Mouse (Mus musculus) NIH3T3 (cell line): ENCODE results near the gene Tcf12.
A peak's percentile ranks its signal among the peaks of the same experiment; 100 is the strongest.

Experiments
- DNase-seq: peaks from one replicate; pipeline ENCODE4 v3.0.0-alpha.2; 2012; ENCODE audit warnings: low read depth

The Tcf12 gene

GRCm38 (mm10) chr9:71841850-71842249 is 269.8 kb downstream of the Tcf12 start:
- no peak for DNase-seq

- DNase-seq, result no peak
Observed at GRCm38 (mm10) chr9:71837366-71837765, 274.3 kb downstream of the Tcf12 start.

- no peak for DNase-seq
Observed at GRCm38 (mm10) chr9:71836366-71836765, 275.3 kb downstream of the Tcf12 start.

- DNase-seq, result no peak
Observed at GRCm38 (mm10) chr9:71835203-71835815, 276.4 kb downstream of the Tcf12 start.

- DNase-seq, result no peak
Observed at GRCm38 (mm10) chr9:71834707-71835106, 277.0 kb downstream of the Tcf12 start.

- DNase-seq, result peak; percentile 65
Observed at GRCm38 (mm10) chr9:71831756-71832699, 279.6 kb downstream of the Tcf12 start.

- no peak for DNase-seq
Observed at GRCm38 (mm10) chr9:71830994-71831393, 280.7 kb downstream of the Tcf12 start.

- peak; percentile 26 for DNase-seq
Observed at GRCm38 (mm10) chr9:71830365-71830764, 281.3 kb downstream of the Tcf12 start.

GRCm38 (mm10) chr9:71829753-71830152 is 281.9 kb downstream of the Tcf12 start:
- DNase-seq, result no peak

GRCm38 (mm10) chr9:71829137-71829536 is 282.5 kb downstream of the Tcf12 start:
- DNase-seq, result peak; percentile 18

GRCm38 (mm10) chr9:71827371-71827770 is 284.3 kb downstream of the Tcf12 start:
- DNase-seq, result no peak

- peak; percentile 92 for DNase-seq
Observed at GRCm38 (mm10) chr9:71826040-71826525, 285.6 kb downstream of the Tcf12 start.

- no peak for DNase-seq
Observed at GRCm38 (mm10) chr9:71822003-71822402, 289.7 kb downstream of the Tcf12 start.

GRCm38 (mm10) chr9:71818453-71818852 is 293.2 kb downstream of the Tcf12 start:
- no peak for DNase-seq

GRCm38 (mm10) chr9:71816121-71816520 is 295.6 kb downstream of the Tcf12 start:
- DNase-seq, result no peak

- no peak for DNase-seq
Observed at GRCm38 (mm10) chr9:71813565-71813964, 298.1 kb downstream of the Tcf12 start.

- no peak for DNase-seq
Observed at GRCm38 (mm10) chr9:71812914-71813313, 298.8 kb downstream of the Tcf12 start.

- DNase-seq, result no peak
Observed at GRCm38 (mm10) chr9:71812402-71812801, 299.3 kb downstream of the Tcf12 start.

- no peak for DNase-seq
Observed at GRCm38 (mm10) chr9:71811404-71811803, 300.3 kb downstream of the Tcf12 start.

- no peak for DNase-seq
Observed at GRCm38 (mm10) chr9:71810723-71811122, 300.9 kb downstream of the Tcf12 start.

GRCm38 (mm10) chr9:71808640-71809254 is 302.9 kb downstream of the Tcf12 start:
- peak; percentile 74 for DNase-seq

- DNase-seq, result no peak
Observed at GRCm38 (mm10) chr9:71807801-71808200, 303.9 kb downstream of the Tcf12 start.

GRCm38 (mm10) chr9:71806422-71806805 is 305.3 kb downstream of the Tcf12 start:
- DNase-seq, result peak; percentile 89
